In the genomic region with DNA sequence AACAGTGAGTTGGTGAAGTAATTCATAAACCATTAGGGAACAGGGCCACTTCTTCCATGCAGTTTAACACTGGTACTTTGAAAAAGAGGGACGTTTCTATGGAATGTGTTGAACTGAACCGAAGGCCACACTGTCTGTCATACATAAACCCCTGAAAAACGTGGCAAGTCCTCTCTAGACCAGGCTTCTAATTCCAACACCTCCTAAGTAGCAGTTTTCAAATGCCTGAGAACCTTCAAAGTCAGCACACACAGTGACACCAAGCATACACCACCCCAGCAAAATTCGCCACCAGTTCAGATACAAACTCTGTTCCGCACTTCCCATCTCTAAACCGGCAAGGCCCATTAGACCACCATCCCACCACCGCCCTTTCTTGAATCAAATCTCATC, we compare ENCODE assay signal across 8 mouse cellular contexts. TPM values are rescaled to one million over a fixed set of nuclear protein-coding genes. Genes with fewer than 3 reads are reported as not detected.
DNase-seq lines count a peak whose midpoint lies in the region; ATAC-seq and TF ChIP-seq lines count a peak whose summit lies in the region.

No protein-coding gene starts in this region.

- TF ChIP-seq CTCF in heart, postnatal 0 days (IDR thresholded peaks at IDR 0.05; ENCODE audit: low read depth), result no peak
- TF ChIP-seq CTCF in MEL (IDR thresholded peaks at IDR 0.05 in 2 of 3, conservative IDR thresholded peaks at IDR 0.05 in 1 of 3; ENCODE audit: control insufficient read depth in 1 of 3, insufficient read depth in 1 of 3, low read depth in 2 of 3, low read length in 3 of 3, poor library complexity in 1 of 3, severe bottlenecking in 1 of 3), result no peak
- TF ChIP-seq CTCF in forebrain, postnatal 0 days (IDR thresholded peaks at IDR 0.05; ENCODE audit: low read depth), result no peak

- intact Hi-C loops in heart, postnatal 25 days (cut with DNase I), result loop anchor here (2.0 kb wide), 1 partner anchor 65 kb away; a partner anchor contains a TSS

- H3K9ac ChIP-seq in heart, postnatal 0 days (replicated peaks; ENCODE audit: low read depth, low read length), result peak overlapping the region; percentile 90
- peak overlapping the region; percentile 96 for H3K9ac ChIP-seq in MEL (ENCODE audit: control insufficient read depth, low read depth, low read length, poor library complexity, severe bottlenecking)
- H3K9ac ChIP-seq in forebrain, postnatal 0 days, result peak overlapping the region; percentile 93
- H3K9ac ChIP-seq in midbrain, embryonic 11.5 days (ENCODE audit: low read length), result peak overlapping the region; percentile 91

- H3K4me3 ChIP-seq in heart, postnatal 0 days (ENCODE audit: low read depth, low read length), result peak overlapping the region; percentile 89
- peak overlapping the region; percentile 82 to 90 for H3K4me3 ChIP-seq in MEL (ENCODE audit: control insufficient read depth in 1 of 2, insufficient read depth in 1 of 2, low read depth in 2 of 2, low read length in 2 of 2)
- peak overlapping the region; percentile 92 for H3K4me3 ChIP-seq in forebrain, postnatal 0 days (ENCODE audit: low read depth, low read length)
- peak overlapping the region; percentile 89 for H3K4me3 ChIP-seq in midbrain, embryonic 11.5 days (ENCODE audit: low read depth, low read length)

- peak overlapping the region; percentile 93 for H3K27ac ChIP-seq in heart, postnatal 0 days (ENCODE audit: low read depth)
- H3K27ac ChIP-seq in MEL (ENCODE audit: control insufficient read depth, low read depth, low read length), result peak overlapping the region; percentile 50
- peak overlapping the region; percentile 96 for H3K27ac ChIP-seq in forebrain, postnatal 0 days (ENCODE audit: low read depth, low read length)
- no peak overlapping the region; the same call in 1 of the 2 replicates for H3K27ac ChIP-seq in midbrain, embryonic 11.5 days (ENCODE audit: low read depth, low read length)

- H3K4me2 ChIP-seq in heart, postnatal 0 days (ENCODE audit: low read depth, low read length), result peak overlapping the region; percentile 98
- peak overlapping the region; percentile 64 for H3K4me2 ChIP-seq in forebrain, postnatal 0 days (ENCODE audit: low read depth)
- H3K4me2 ChIP-seq in midbrain, embryonic 11.5 days, result peak overlapping the region; percentile 89

- no peaks in the 10 kb centered on the region for H3K9me3 ChIP-seq in heart, postnatal 0 days (replicated peaks; ENCODE audit: control insufficient read depth, low read length)
- no peaks in the 10 kb centered on the region for H3K9me3 ChIP-seq in MEL (replicated peaks; ENCODE audit: insufficient read depth, low read length)
- no peaks in the 10 kb centered on the region for H3K9me3 ChIP-seq in forebrain, postnatal 0 days (ENCODE audit: low read length)
- no peaks in the 10 kb centered on the region for H3K9me3 ChIP-seq in midbrain, embryonic 11.5 days (ENCODE audit: control insufficient read depth, low read length)

- H3K36me3 ChIP-seq in heart, postnatal 0 days (replicated peaks; ENCODE audit: control insufficient read depth, insufficient read depth, low read length), result peaks cover 20% of the 10 kb centered on the region
- peaks cover 28 to 41% of the 10 kb centered on the region in 2 experiments for H3K36me3 ChIP-seq in MEL (ENCODE audit: control insufficient read depth in 1 of 2, insufficient read depth in 2 of 2, low read length in 2 of 2)
- peaks cover 20% of the 10 kb centered on the region for H3K36me3 ChIP-seq in forebrain, postnatal 0 days (ENCODE audit: insufficient read depth)
- peaks cover 3% of the 10 kb centered on the region; the same call in 1 of the 2 replicates for H3K36me3 ChIP-seq in midbrain, embryonic 11.5 days (ENCODE audit: control insufficient read depth, insufficient read depth, low read length)

- 2% methylated on average over 7 of the region's 7 CpGs for WGBS in heart, postnatal 0 days
- WGBS in forebrain, postnatal 0 days, result 5% methylated on average over 7 of the region's 7 CpGs
- WGBS in midbrain, embryonic 11.5 days, result 8% methylated on average over 7 of the region's 7 CpGs

- DNase-seq in heart, postnatal 0 days (ENCODE audit: low spot score), result no peak
- DNase-seq in heart, postnatal 25 days (ENCODE audit: low spot score), result no peak
- peak; percentile 67 for DNase-seq in MEL (ENCODE audit: low read depth, low spot score)
- no peak for DNase-seq in forebrain, postnatal 0 days
- DNase-seq in midbrain, embryonic 11.5 days (ENCODE audit: low spot score, missing footprints), result no peak
- DNase-seq in thymus, postnatal 10 days (ENCODE audit: low spot score in 2 of 2), result no peak
- DNase-seq in urinary bladder, postnatal 10 days (ENCODE audit: low spot score), result no peak

- H3K27me3 ChIP-seq in heart, postnatal 0 days (ENCODE audit: control insufficient read depth, insufficient read depth, low read length), result no peaks in the 10 kb centered on the region
- no peaks in the 10 kb centered on the region for H3K27me3 ChIP-seq in MEL (ENCODE audit: control insufficient read depth in 1 of 2, insufficient read depth in 2 of 2, low read length in 2 of 2)
- H3K27me3 ChIP-seq in forebrain, postnatal 0 days (ENCODE audit: insufficient read depth, low read length), result no peaks in the 10 kb centered on the region
- no peaks in the 10 kb centered on the region for H3K27me3 ChIP-seq in midbrain, embryonic 11.5 days (ENCODE audit: control insufficient read depth, insufficient read depth, low read length)

- no peak for TF ChIP-seq EP300 in heart, postnatal 0 days (IDR thresholded peaks at IDR 0.05; ENCODE audit: low read depth)
- no peak for TF ChIP-seq EP300 in MEL (IDR thresholded peaks at IDR 0.05; ENCODE audit: low read depth in 1 of 2, low read length in 2 of 2)

- TF ChIP-seq RAD21 in MEL (IDR thresholded peaks at IDR 0.05; ENCODE audit: low read depth, low read length), result no peak

- H3K79me2 ChIP-seq in MEL (ENCODE audit: control insufficient read depth, insufficient read depth, low read length, poor library complexity), result peaks cover 41% of the 10 kb centered on the region

- ATAC-seq in heart, postnatal 0 days (ENCODE audit: insufficient read depth, low read depth), result 0 out of 2 replicates have a peak, but pooled peaks have one; percentile 8
- 0 out of 2 replicates have a peak, but pooled peaks have one; percentile 12 for ATAC-seq in forebrain, postnatal 0 days
- no peak for ATAC-seq in midbrain, embryonic 11.5 days (ENCODE audit: low FRiP score)
- ATAC-seq in activated CD4-positive, CD25-positive, alpha-beta regulatory T cell, adult 4 months, result no peak

- H3K4me1 ChIP-seq in heart, postnatal 0 days (ENCODE audit: control insufficient read depth, insufficient read depth), result peaks cover 22% of the 10 kb centered on the region
- H3K4me1 ChIP-seq in MEL (ENCODE audit: control insufficient read depth in 1 of 2, insufficient read depth in 2 of 2, low read length in 2 of 2), result peaks cover 2 to 19% of the 10 kb centered on the region in 2 experiments
- peaks cover 20% of the 10 kb centered on the region for H3K4me1 ChIP-seq in forebrain, postnatal 0 days (ENCODE audit: insufficient read depth)
- H3K4me1 ChIP-seq in midbrain, embryonic 11.5 days (ENCODE audit: control insufficient read depth, insufficient read depth, low read length), result peaks cover 13% of the 10 kb centered on the region

- no peak for TF ChIP-seq POLR2A in MEL (IDR thresholded peaks at IDR 0.05; ENCODE audit: control insufficient read depth in 1 of 2, insufficient read depth in 1 of 2, low read depth in 1 of 2, low read length in 2 of 2, poor library complexity in 1 of 2)

RNA-seq across cellular contexts. Expression of a gene that starts 0.8 kb away (rescaled TPM):
- total RNA-seq in heart, postnatal 0 days (2014; rRNA removed; ENCODE audit: low replicate concordance), result 36.0 and 41.4 TPM in 2 replicates
- polyA plus RNA-seq in heart, postnatal 0 days (2015; fragmentation: Nextera tagmentation; extraction: Ambion mirVana), result 90.1 and 92.7 TPM in 2 replicates
- 10 to 100 TPM; 46.6 to 51.5 TPM for total RNA-seq in heart, postnatal 25 days (2021)
- 74.2 and 75.0 TPM in 2 replicates for total RNA-seq in MEL (2012; rRNA removed)
- 100 to 1,000 TPM; 128 to 150 TPM for polyA plus RNA-seq in MEL (2012; ENCODE audit: insufficient read depth in 1 of 2, insufficient read length in 2 of 2, low read depth in 1 of 2, low replicate concordance in 2 of 2, missing spikeins in 1 of 2)
- total RNA-seq in forebrain, postnatal 0 days (2014; rRNA removed), result 76.7 and 86.4 TPM in 2 replicates
- polyA plus RNA-seq in forebrain, postnatal 0 days (2015; fragmentation: Nextera tagmentation; extraction: Ambion mirVana), result 145 and 154 TPM in 2 replicates
- 73.5 and 74.8 TPM in 2 replicates for polyA plus RNA-seq in midbrain, embryonic 11.5 days (2014; fragmentation: Nextera tagmentation; extraction: Ambion mirVana)
- 10 to 100 TPM; 44.8 to 78.5 TPM for polyA plus RNA-seq in activated CD4-positive, CD25-positive, alpha-beta regulatory T cell, adult 4 months (2017; shearing (Covaris generic))

RNA-seq across cellular contexts. Expression of a gene that starts 5.2 kb away (rescaled TPM):
- total RNA-seq in heart, postnatal 0 days (2014; rRNA removed; ENCODE audit: low replicate concordance), result 47.9 and 55.5 TPM in 2 replicates
- polyA plus RNA-seq in heart, postnatal 0 days (2015; fragmentation: Nextera tagmentation; extraction: Ambion mirVana), result 18.7 and 20.0 TPM in 2 replicates
- 10 to 100 TPM; 40.3 to 41.8 TPM for total RNA-seq in heart, postnatal 25 days (2021)
- 46.4 and 48.9 TPM in 2 replicates for total RNA-seq in MEL (2012; rRNA removed)
- polyA plus RNA-seq in MEL (2012; ENCODE audit: insufficient read depth in 1 of 2, insufficient read length in 2 of 2, low read depth in 1 of 2, low replicate concordance in 2 of 2, missing spikeins in 1 of 2), result 100 to 1,000 TPM in 1 of 2 experiments, not detected in 1; 104 TPM
- total RNA-seq in forebrain, postnatal 0 days (2014; rRNA removed), result 27.3 and 32.1 TPM in 2 replicates
- polyA plus RNA-seq in forebrain, postnatal 0 days (2015; fragmentation: Nextera tagmentation; extraction: Ambion mirVana), result 27.4 and 32.0 TPM in 2 replicates
- 27.8 and 31.5 TPM in 2 replicates for polyA plus RNA-seq in midbrain, embryonic 11.5 days (2014; fragmentation: Nextera tagmentation; extraction: Ambion mirVana)
- 10 to 100 TPM; 24.6 to 36.3 TPM for polyA plus RNA-seq in activated CD4-positive, CD25-positive, alpha-beta regulatory T cell, adult 4 months (2017; shearing (Covaris generic))

RNA-seq across cellular contexts. Expression of a gene that starts 28.0 kb away (rescaled TPM):
- total RNA-seq in heart, postnatal 0 days (2014; rRNA removed; ENCODE audit: low replicate concordance), result 28.7 and 45.8 TPM in 2 replicates
- 21.9 and 23.4 TPM in 2 replicates for polyA plus RNA-seq in heart, postnatal 0 days (2015; fragmentation: Nextera tagmentation; extraction: Ambion mirVana)
- total RNA-seq in heart, postnatal 25 days (2021), result 10 to 100 TPM; 14.3 to 17.5 TPM
- total RNA-seq in MEL (2012; rRNA removed), result 43.9 and 45.1 TPM in 2 replicates
- polyA plus RNA-seq in MEL (2012; ENCODE audit: insufficient read depth in 1 of 2, insufficient read length in 2 of 2, low read depth in 1 of 2, low replicate concordance in 2 of 2, missing spikeins in 1 of 2), result 10 to 100 TPM in 1 of 2 experiments, not detected in 1; 30.1 TPM
- total RNA-seq in forebrain, postnatal 0 days (2014; rRNA removed), result 42.1 and 44.4 TPM in 2 replicates
- polyA plus RNA-seq in forebrain, postnatal 0 days (2015; fragmentation: Nextera tagmentation; extraction: Ambion mirVana), result 34.1 and 38.2 TPM in 2 replicates
- 33.5 and 35.9 TPM in 2 replicates for polyA plus RNA-seq in midbrain, embryonic 11.5 days (2014; fragmentation: Nextera tagmentation; extraction: Ambion mirVana)
- 10 to 100 TPM; 13.5 to 15.4 TPM for polyA plus RNA-seq in activated CD4-positive, CD25-positive, alpha-beta regulatory T cell, adult 4 months (2017; shearing (Covaris generic))

RNA-seq across cellular contexts. Expression of a gene that starts 38.9 kb away (rescaled TPM):
- total RNA-seq in heart, postnatal 0 days (2014; rRNA removed; ENCODE audit: low replicate concordance), result not detected in 2 replicates
- polyA plus RNA-seq in heart, postnatal 0 days (2015; fragmentation: Nextera tagmentation; extraction: Ambion mirVana), result not detected in 2 replicates
- not detected for total RNA-seq in heart, postnatal 25 days (2021)
- 5.4 and 6.6 TPM in 2 replicates for total RNA-seq in MEL (2012; rRNA removed)
- polyA plus RNA-seq in MEL (2012; ENCODE audit: insufficient read depth in 1 of 2, insufficient read length in 2 of 2, low read depth in 1 of 2, low replicate concordance in 2 of 2, missing spikeins in 1 of 2), result 1 to 10 TPM in 1 of 2 experiments, not detected in 1; 9.7 TPM
- total RNA-seq in forebrain, postnatal 0 days (2014; rRNA removed), result 0.14 and 0.15 TPM in 2 replicates
- polyA plus RNA-seq in forebrain, postnatal 0 days (2015; fragmentation: Nextera tagmentation; extraction: Ambion mirVana), result 0.28 and 0.35 TPM in 2 replicates
- not detected in 2 replicates for polyA plus RNA-seq in midbrain, embryonic 11.5 days (2014; fragmentation: Nextera tagmentation; extraction: Ambion mirVana)
- polyA plus RNA-seq in activated CD4-positive, CD25-positive, alpha-beta regulatory T cell, adult 4 months (2017; shearing (Covaris generic)), result not detected

RNA-seq across cellular contexts. Expression of a gene that starts 45.7 kb away (rescaled TPM):
- total RNA-seq in heart, postnatal 0 days (2014; rRNA removed; ENCODE audit: low replicate concordance), result 194 and 287 TPM in 2 replicates
- 51.4 and 67.2 TPM in 2 replicates for polyA plus RNA-seq in heart, postnatal 0 days (2015; fragmentation: Nextera tagmentation; extraction: Ambion mirVana)
- total RNA-seq in heart, postnatal 25 days (2021), result 100 to 1,000 TPM; 129 to 136 TPM
- total RNA-seq in MEL (2012; rRNA removed), result 9.1 and 10.4 TPM in 2 replicates
- 10 to 100 TPM in 1 of 2 experiments, not detected in 1; 29.3 TPM for polyA plus RNA-seq in MEL (2012; ENCODE audit: insufficient read depth in 1 of 2, insufficient read length in 2 of 2, low read depth in 1 of 2, low replicate concordance in 2 of 2, missing spikeins in 1 of 2)
- total RNA-seq in forebrain, postnatal 0 days (2014; rRNA removed), result 170 and 209 TPM in 2 replicates
- polyA plus RNA-seq in forebrain, postnatal 0 days (2015; fragmentation: Nextera tagmentation; extraction: Ambion mirVana), result 67.1 and 69.4 TPM in 2 replicates
- polyA plus RNA-seq in midbrain, embryonic 11.5 days (2014; fragmentation: Nextera tagmentation; extraction: Ambion mirVana), result 25.6 and 31.9 TPM in 2 replicates
- polyA plus RNA-seq in activated CD4-positive, CD25-positive, alpha-beta regulatory T cell, adult 4 months (2017; shearing (Covaris generic)), result 1 to 10 TPM; 6.0 to 9.3 TPM

Comparison
In these comparisons a context has a peak if more than half of its experiments do, and no peak if none do; other contexts are left out.
1. ATAC-seq: peak in heart, postnatal 0 days (single experiment) and forebrain, postnatal 0 days (single experiment); none in midbrain, embryonic 11.5 days (single experiment) and activated CD4-positive, CD25-positive, alpha-beta regulatory T cell, adult 4 months (single experiment).
2. Peak in every context shown above with its lines, with median percentiles within 50 percentile points of each other: H3K4me2 ChIP-seq, H3K4me3 ChIP-seq and H3K9ac ChIP-seq.